Mouse (Mus musculus): ENCODE measurements around the gene Aldh1a3. TPM values are rescaled to one million over a fixed set of nuclear protein-coding genes. Genes with fewer than 3 reads are reported as not detected.

Gene Aldh1a3
- polyA plus RNA-seq, 1 experiment, result 2.0 TPM

DNA sequence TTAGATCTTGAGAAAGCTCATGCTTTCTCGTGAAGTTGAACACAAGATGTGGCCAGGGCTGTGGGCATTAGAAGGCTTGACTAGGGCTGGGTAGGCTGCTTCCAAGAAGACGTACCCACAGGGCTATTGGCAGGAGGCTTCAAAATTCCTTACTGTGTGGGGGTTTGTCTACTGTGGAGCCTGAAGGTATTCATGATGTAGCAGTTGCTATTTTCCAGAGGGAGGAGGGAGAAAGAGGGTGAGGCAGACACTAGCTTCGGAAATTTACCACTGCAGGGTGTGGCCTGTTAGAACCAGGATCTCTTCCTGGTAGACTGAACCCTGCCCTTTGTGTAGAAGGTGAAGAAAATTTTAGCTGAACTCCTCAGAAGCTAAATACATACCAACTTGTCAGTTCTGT lies 19.5 kb upstream of the Aldh1a3 start:
- Histone ChIP-seq H3K79me2 (ENCODE audit: control insufficient read depth, insufficient read depth) (no peaks in the 10 kb centered on the region), H3K4me2 (ENCODE audit: low read depth) (peak overlapping the region; percentile 16), H3K36me3 (ENCODE audit: control insufficient read depth, insufficient read depth) (no peaks in the 10 kb centered on the region), H3ac (ENCODE audit: control insufficient read depth, insufficient read length) (no peak overlapping the region), H3K4me3 (no peak overlapping the region), H3K27me3 (ENCODE audit: control insufficient read depth, insufficient read depth, insufficient read length) (no peaks in the 10 kb centered on the region)
- TF ChIP-seq CEBPB (IDR thresholded peaks at IDR 0.05; ENCODE audit: insufficient read depth, poor library complexity, severe bottlenecking) (no peak), MYOD1 (IDR thresholded peaks at IDR 0.05; ENCODE audit: control insufficient read depth in 1 of 3, insufficient read length in 2 of 3, low read depth in 2 of 3) (no peak), SRF (IDR thresholded peaks at IDR 0.05; ENCODE audit: control insufficient read depth, insufficient read length, low read depth) (no peak), REST (IDR thresholded peaks at IDR 0.05; ENCODE audit: insufficient read depth, insufficient read length) (no peak), MYOG (IDR thresholded peaks at IDR 0.05; ENCODE audit: control insufficient read depth in 1 of 3, insufficient read depth in 1 of 3, insufficient read length in 2 of 3, low read depth in 2 of 3) (no peak), USF1 (IDR thresholded peaks at IDR 0.05; ENCODE audit: low read depth) (no peak), TCF3 (IDR thresholded peaks at IDR 0.05; ENCODE audit: insufficient read length, low read depth) (no peak), E2F4 (IDR thresholded peaks at IDR 0.05; ENCODE audit: insufficient read depth) (no peak), TCF12 (IDR thresholded peaks at IDR 0.05; ENCODE audit: insufficient read depth, poor library complexity, severe bottlenecking) (no peak), POLR2AphosphoS2 (IDR thresholded peaks at IDR 0.05; ENCODE audit: insufficient read length, low read depth) (no peak), POLR2A (IDR thresholded peaks at IDR 0.05; ENCODE audit: insufficient read length, low read depth) (no peak), MAX (IDR thresholded peaks at IDR 0.05; ENCODE audit: low read depth) (no peak)

DNA sequence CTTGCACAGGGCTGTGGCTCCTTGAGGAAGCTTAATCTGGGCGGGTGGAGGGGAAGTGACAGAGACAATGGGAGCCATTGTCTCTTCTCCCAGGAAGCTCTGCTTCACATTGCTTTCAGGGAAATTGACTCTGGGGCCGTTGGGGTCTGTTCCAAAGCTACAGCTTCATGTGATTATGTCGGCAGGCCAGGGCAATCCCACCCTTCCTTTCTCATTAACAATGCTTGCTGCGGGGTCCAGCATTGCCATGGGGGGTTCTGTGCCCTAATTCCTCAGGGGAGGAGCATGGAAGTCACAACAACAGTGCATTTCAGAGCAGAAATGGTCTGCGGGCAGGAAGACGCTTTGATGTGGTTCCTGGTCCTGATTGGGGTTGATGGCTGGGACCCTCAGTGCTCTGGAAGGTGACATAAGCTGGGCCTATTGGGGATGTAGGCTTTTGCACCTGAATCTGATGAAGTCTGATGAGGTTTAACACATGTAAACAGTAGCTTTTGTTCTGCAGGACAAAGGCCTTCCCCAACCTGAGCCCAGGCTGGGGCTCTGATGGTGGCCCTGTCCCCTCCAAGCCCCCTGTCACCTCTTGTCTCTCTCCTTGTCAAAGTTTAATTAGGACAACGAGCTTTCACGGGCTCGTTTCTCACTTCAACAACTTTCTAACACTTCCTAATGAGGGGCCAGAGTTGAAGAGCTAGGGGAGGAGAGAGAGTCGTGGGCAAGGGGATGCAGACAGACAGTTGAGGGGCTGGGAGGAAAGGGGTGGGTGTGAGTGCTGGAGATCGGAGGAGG lies 18.0 kb upstream of the Aldh1a3 start:
- no peak for TF ChIP-seq SRF (IDR thresholded peaks at IDR 0.05; ENCODE audit: control insufficient read depth, insufficient read length, low read depth)
- no peak for TF ChIP-seq USF1 (IDR thresholded peaks at IDR 0.05; ENCODE audit: low read depth)
- H3K36me3 ChIP-seq (ENCODE audit: control insufficient read depth, insufficient read depth), result no peaks in the 10 kb centered on the region
- H3K27me3 ChIP-seq (ENCODE audit: control insufficient read depth, insufficient read depth, insufficient read length), result no peaks in the 10 kb centered on the region
- H3K79me2 ChIP-seq (ENCODE audit: control insufficient read depth, insufficient read depth), result no peaks in the 10 kb centered on the region
- no peak overlapping the region for H3K4me3 ChIP-seq
- H3K4me2 ChIP-seq (ENCODE audit: low read depth), result no peak overlapping the region
- H3ac ChIP-seq (ENCODE audit: control insufficient read depth, insufficient read length), result no peak overlapping the region

DNA sequence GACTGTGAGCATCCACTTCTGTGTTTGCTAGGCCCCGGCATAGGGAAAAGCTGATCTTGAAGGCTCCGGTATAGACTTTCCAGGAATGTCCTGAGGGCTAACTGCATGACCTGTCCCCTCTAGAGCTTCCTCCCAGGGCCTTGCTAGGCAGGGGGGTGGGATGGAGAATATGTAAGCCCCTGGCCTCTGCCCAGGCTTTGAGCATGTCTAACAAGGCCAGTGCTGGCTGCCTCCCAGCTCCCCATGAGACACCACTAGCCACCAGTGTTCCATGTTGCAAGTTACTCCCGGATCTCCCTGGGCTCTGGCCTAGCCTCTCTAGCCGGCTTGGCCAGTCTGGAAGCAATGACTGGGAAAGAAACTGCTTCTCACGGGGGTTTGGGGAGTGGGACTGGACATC lies 17.4 kb upstream of the Aldh1a3 start:
- H3K4me3 ChIP-seq, result no peak overlapping the region
- H3ac ChIP-seq (ENCODE audit: control insufficient read depth, insufficient read length), result no peak overlapping the region
- no peaks in the 10 kb centered on the region for H3K36me3 ChIP-seq (ENCODE audit: control insufficient read depth, insufficient read depth)
- no peaks in the 10 kb centered on the region for H3K79me2 ChIP-seq (ENCODE audit: control insufficient read depth, insufficient read depth)
- no peak overlapping the region for H3K4me2 ChIP-seq (ENCODE audit: low read depth)
- TF ChIP-seq TCF12 (IDR thresholded peaks at IDR 0.05; ENCODE audit: insufficient read depth, poor library complexity, severe bottlenecking) (no peak), POLR2A (IDR thresholded peaks at IDR 0.05; ENCODE audit: insufficient read length, low read depth) (no peak), SRF (IDR thresholded peaks at IDR 0.05; ENCODE audit: control insufficient read depth, insufficient read length, low read depth) (no peak), MAX (IDR thresholded peaks at IDR 0.05; ENCODE audit: low read depth) (no peak), TCF3 (IDR thresholded peaks at IDR 0.05; ENCODE audit: insufficient read length, low read depth) (no peak), MYOD1 (IDR thresholded peaks at IDR 0.05; ENCODE audit: control insufficient read depth in 1 of 3, insufficient read length in 2 of 3, low read depth in 2 of 3) (no peak), POLR2AphosphoS2 (IDR thresholded peaks at IDR 0.05; ENCODE audit: insufficient read length, low read depth) (no peak)
- no peaks in the 10 kb centered on the region for H3K27me3 ChIP-seq (ENCODE audit: control insufficient read depth, insufficient read depth, insufficient read length)

DNA sequence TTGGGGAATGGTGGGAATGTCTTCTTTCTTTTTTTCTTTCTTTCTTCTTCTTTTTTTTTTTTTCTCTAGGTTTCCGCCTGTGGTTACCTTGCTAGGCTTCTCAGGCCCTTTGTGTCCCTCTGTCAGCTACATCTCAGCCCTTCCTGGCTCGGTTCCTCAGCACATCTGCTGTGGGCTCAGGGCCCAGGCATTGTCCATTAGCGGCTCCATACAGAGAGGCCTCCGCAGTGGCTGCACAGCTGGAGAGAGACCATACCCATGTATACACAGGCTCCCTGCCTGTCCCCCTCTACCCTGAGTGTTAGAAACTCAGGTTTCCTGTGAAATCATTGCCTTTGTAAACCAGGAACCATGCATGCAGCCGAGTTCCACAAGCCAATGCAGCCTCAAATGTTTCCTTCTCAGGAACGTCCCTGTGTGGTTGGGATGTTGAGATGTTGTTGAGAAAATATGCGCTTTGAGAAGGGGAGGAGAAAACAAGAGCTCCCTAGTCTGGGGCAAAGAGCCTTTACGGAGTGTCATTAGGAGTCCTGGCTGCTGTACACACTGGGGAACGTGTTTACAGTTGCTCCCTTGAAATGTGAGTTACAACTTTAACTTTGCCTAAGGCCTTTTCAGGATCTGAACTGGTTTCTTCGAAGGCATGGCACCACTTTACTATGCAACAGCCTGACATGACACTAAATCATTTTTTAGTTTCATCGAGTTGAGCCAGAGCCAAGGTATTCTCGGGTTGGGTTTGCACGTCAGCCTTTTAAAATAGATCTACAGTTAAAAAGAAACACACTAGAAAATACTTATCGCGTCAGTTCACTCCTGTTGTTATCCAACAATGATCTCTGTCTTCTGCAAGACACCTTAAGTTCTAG lies 15.4 kb upstream of the Aldh1a3 start:
- H3K4me3 ChIP-seq, result no peak overlapping the region
- no peaks in the 10 kb centered on the region for H3K79me2 ChIP-seq (ENCODE audit: control insufficient read depth, insufficient read depth)
- no peaks in the 10 kb centered on the region for H3K36me3 ChIP-seq (ENCODE audit: control insufficient read depth, insufficient read depth)
- H3ac ChIP-seq (ENCODE audit: control insufficient read depth, insufficient read length), result no peak overlapping the region
- H3K4me2 ChIP-seq (ENCODE audit: low read depth), result no peak overlapping the region
- TF ChIP-seq MAX (IDR thresholded peaks at IDR 0.05; ENCODE audit: low read depth) (no peak), MYOD1 (IDR thresholded peaks at IDR 0.05; ENCODE audit: control insufficient read depth in 1 of 3, insufficient read length in 2 of 3, low read depth in 2 of 3) (no peak), SRF (IDR thresholded peaks at IDR 0.05; ENCODE audit: control insufficient read depth, insufficient read length, low read depth) (no peak), POLR2AphosphoS2 (IDR thresholded peaks at IDR 0.05; ENCODE audit: insufficient read length, low read depth) (no peak), TCF12 (IDR thresholded peaks at IDR 0.05; ENCODE audit: insufficient read depth, poor library complexity, severe bottlenecking) (no peak), POLR2A (IDR thresholded peaks at IDR 0.05; ENCODE audit: insufficient read length, low read depth) (no peak), USF1 (IDR thresholded peaks at IDR 0.05; ENCODE audit: low read depth) (no peak), CEBPB (IDR thresholded peaks at IDR 0.05; ENCODE audit: insufficient read depth, poor library complexity, severe bottlenecking) (no peak), REST (IDR thresholded peaks at IDR 0.05; ENCODE audit: insufficient read depth, insufficient read length) (no peak), MYOG (IDR thresholded peaks at IDR 0.05; ENCODE audit: control insufficient read depth in 1 of 3, insufficient read depth in 1 of 3, insufficient read length in 2 of 3, low read depth in 2 of 3) (no peak), E2F4 (IDR thresholded peaks at IDR 0.05; ENCODE audit: insufficient read depth) (no peak)
- no peaks in the 10 kb centered on the region for H3K27me3 ChIP-seq (ENCODE audit: control insufficient read depth, insufficient read depth, insufficient read length)

All from myocyte (in vitro differentiated cells).